Mouse (Mus musculus) heart, adult 8-10 months (tissue): ENCODE data around the gene Dnajc17. TPM values are rescaled to one million over a fixed set of nuclear protein-coding genes. Genes with fewer than 3 reads are reported as not detected.

Experiments used
- DNase-seq: peaks from one replicate; pipeline ENCODE4 v3.0.0; 2022; ENCODE audit warnings: low spot score
- total RNA-seq, 4 experiments: library from RNA; stranded (reverse); gene quantifications; 2 replicates each; pipeline ENCODE4 v1.2.4; 2022

The Dnajc17 gene
- 10 to 100 TPM in 1 of 4 experiments, 1 to 10 TPM in 3; 7.6 to 11.2 (median 9.0) TPM for total RNA-seq

- DNase-seq: peak; percentile 96
Measured at GRCm38 (mm10) chr2:119208344-119209175, at the start of gene Dnajc17, which contains the start of gene Zfyve19. TSS of gene Dnajc17 (minus strand) at chr2:119208795. TSS of gene Zfyve19 (plus strand) at chr2:119208617.

- DNase-seq: no peak
Measured at GRCm38 (mm10) chr2:119254976-119255375, 46.4 kb upstream of the Dnajc17 start.

GRCm38 (mm10) chr2:119250826-119251478, 42.4 kb upstream of the Dnajc17 start:
- DNase-seq: peak; percentile 64

DNA sequence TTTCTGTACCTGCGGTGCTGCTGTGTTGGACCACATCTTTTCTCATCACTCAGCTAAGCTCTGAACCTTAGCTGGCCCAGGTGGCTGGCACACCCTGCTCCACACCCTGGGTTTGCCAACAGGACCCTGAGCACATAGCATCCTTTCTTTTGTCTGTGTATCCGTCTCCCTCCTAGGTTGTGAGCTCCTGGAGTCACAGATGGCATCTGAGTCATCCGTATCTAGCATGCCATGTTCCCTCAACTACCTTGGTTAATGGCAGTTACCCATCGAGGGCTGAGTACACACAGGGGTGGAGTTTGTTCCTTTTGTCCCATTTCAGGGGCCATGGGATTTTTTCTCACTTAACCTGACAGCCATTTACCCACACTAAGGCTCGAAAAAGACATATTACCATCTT, 41.8 kb upstream of the Dnajc17 start:
- no peak for DNase-seq

DNA sequence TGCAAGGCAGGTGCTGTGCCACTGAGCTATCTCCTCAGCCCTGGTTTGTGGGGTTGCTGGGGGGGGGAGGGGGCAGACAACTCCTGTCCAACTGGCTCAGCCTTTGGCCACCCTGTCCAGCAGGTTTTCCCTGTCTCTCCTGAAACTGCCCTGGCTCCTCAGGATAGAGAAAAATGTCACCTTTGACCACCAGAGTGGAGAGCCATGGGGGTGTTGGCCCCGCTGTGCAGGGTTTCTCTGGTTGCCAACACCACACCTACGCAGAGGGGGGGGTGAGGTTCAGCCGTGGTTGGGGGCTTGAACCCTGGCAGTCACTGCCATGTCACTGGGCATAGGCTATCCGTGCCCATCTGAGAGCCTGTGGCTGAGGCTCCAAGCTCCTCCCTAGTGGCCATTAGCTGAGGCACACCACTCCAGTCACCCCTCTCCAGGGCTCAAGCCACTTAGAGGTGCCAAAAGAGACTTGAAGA, 41.0 kb upstream of the Dnajc17 start:
- DNase-seq: no peak

GRCm38 (mm10) chr2:119247904-119248303, 39.3 kb upstream of the Dnajc17 start:
- no peak for DNase-seq

GRCm38 (mm10) chr2:119245246-119245645, 36.7 kb upstream of the Dnajc17 start:
- no peak for DNase-seq

DNA sequence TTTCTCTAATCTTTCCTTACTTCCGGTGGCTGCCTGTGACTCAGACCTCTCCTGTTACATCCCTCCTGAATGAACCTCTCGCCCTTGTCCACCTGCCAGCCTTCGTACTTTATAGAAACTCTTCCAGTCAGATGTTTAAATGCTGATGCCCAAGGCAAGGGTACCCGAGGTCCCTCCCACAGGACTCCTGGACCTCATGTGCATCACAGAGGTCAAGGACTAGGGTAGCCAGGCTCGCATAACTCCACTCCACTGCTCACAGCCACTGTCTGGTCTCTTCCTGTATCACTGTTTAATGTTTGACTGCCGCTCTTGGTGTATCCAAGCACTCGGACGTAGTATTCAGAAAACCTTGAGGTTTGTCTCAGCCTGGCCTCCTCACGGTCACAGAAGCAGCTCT, 34.0 kb upstream of the Dnajc17 start:
- no peak for DNase-seq

- DNase-seq: no peak
Measured at GRCm38 (mm10) chr2:119240819-119241186, 32.2 kb upstream of the Dnajc17 start.

GRCm38 (mm10) chr2:119240075-119240818, 31.7 kb upstream of the Dnajc17 start:
- no peak for DNase-seq

- no peak for DNase-seq
Measured at GRCm38 (mm10) chr2:119238671-119239070, 30.1 kb upstream of the Dnajc17 start.

DNA sequence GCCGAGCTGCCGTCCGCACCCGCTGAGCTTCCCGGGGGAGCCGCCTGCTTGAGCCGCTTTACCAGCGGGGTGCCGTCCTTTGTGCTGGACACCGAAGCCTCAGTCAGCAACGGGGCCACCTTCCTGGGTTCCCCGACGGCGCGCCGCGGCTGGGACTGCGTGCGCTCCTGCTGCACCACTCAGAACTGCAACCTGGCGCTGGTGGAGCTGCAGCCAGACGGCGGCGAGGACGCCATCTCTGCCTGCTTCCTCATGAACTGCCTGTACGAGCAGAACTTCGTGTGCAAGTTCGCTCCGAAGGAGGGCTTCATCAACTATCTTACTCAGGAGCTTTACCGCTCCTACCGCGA, 29.3 kb upstream of the Dnajc17 start:
- DNase-seq: no peak

DNA sequence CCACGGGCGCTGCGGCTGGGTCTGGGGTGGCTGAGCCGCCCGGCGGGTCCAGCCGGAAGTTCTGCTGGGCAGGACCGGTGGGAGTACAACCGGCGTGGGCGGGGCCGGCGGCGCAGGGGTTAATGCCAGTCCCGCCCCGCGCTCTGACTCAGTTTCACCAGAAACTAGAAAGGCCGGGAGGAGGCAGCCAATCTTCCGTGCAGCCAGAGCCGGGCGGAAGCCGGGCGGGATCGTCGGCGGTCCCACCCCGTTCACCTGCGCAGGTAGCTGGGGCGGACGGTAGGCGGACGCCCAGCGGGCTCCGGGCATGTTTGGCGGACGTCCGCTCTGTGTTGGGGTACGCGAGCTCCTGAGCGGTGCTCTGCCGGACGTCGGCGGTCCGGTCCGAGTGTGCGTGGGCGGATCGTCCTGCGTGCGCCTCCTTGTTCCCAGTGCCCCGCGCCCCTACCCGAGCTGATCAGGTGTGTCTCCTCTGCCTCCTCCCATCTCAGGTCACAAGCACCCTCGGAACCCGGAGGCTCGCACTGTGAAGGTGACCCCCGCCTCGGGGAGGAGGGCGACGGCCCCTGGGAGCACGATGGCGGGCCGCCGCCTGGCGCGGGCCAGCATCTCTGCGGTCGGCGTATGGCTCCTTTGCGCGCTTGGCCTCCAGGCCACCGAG, 28.7 kb upstream of the Dnajc17 start, which contains the start of gene Spint1:
TSS of gene Spint1 (plus strand) at position 153 of the 661 bp plus-strand sequence.
- no peak for DNase-seq

DNA sequence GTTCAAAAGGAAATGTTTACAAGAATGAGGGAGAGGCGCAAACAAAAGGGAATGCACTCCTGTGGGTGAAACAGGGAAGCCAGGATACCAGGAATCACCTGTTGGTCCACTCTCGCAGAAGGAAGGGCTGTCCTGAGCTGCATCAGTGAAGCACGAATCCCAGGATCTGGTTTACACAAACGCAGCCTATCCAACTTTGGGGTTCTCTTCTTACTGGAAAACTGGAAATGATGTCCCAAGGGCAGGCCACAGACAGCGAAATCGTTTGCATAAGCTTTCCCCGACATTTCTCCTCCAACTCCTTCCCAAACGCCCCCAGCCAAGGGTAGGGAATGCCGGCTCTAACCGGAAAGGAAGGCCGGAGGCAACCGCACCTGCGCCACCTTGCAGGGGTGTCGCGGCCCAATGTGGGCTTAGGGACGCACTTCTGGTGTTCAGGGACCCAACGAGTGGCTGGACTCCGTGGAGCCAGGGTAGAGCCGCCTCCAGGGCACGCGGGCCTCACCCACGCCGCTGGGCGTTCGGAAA, 28.2 kb upstream of the Dnajc17 start:
- DNase-seq: no peak

DNA sequence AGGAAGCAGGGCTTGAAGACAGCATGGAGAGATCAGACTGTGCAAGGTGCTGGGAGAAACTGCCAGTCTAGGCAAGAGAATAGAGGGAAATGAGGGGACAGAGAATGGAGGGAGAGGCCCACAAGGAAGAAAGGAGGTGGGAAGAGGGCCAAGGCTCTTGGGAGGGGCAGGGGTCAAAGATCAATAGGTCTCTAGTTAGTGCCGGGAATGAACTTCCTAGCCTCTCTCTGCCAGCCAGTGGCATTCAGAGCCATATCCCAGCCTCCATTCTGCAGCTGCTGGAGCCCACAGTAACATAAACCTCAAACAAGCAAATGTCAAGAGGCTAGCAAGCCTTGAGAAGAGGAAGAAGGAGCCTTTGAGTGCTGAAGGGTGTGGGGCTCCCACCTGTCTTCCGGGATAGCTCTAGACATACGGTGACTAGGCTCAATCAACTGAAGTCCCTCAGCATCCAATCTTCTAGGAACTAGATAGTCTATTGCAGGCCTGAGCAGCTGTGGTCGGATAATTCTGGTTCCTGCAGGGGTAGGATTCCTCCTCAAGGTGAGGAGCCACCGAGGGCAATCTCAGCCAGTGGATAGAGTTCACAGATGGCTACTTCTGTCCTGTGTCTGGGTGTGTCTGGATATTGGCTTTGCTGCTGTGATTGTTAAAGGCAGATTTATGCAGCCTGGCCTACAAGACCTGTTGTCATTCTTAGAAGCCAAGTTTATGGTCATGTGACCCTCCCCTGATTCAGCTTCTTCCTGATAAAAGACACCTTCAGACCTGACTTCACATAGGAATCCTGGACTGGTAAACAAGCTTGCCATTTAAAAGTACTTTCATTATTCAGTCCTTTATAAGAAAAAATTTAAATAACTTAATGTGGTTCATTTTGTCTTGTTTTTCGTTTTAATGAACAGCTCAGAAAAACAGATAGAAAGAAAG, 21.4 kb upstream of the Dnajc17 start, which contains the start of gene Ppp1r14d:
TSS of gene Ppp1r14d (minus strand) at position 132 of the 930 bp plus-strand sequence.
- DNase-seq: no peak

DNA sequence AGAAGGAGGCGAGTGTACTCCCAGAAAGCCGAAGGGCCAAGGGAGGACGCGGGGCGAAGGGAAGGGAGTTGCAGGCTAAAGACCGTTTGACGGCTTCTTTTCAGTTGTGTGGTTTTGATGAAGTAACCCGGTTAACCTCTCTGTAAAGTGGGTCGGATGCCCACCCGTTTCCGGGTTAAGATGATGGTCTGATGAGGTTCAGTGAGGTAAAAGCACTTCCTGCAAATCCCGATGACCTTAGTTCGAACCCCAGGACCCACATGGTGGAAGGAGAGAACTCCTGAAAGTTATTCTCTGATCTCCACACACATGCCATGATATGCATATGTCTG, 547 bp upstream of the Dnajc17 start:
- no peak for DNase-seq

- no peak for DNase-seq
Measured at GRCm38 (mm10) chr2:119207961-119208343, 643 bp downstream of the Dnajc17 start.

GRCm38 (mm10) chr2:119203871-119204460, 4.6 kb downstream of the Dnajc17 start:
- DNase-seq: peak; percentile 24

DNA sequence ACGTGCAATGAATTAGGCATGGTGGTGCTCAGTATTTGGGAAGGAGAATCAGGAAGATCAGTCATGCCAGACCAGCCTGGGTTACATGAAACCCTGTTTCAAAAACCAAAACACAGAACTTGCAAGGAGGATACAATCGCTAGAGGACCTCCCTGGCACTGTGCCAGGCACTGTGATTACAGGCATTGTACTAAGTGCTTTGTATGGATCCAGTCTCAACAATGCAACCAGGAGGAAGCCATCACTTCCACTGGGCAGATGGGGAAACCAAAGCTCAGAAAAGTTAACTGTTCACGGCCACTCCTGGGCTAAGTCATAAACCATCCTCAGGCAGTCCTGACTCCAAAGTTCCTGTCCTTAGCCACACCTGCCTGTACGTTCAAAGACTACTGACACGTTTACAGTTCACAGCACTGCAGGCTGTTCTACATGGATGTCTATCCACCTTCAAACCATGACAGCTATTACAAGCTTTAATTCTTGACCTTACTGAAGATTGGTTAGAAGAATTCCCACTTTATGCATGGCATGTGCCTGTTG, 5.6 kb downstream of the Dnajc17 start:
- DNase-seq: peak; percentile 32

- DNase-seq: no peak
Measured at GRCm38 (mm10) chr2:119198934-119199333, 9.7 kb downstream of the Dnajc17 start.
